Comparison of ENCODE assay signal across 8 mouse cellular contexts in genomic region chr12:69211057-69211456, GRCm38 (mm10). TPM values are rescaled to one million over a fixed set of nuclear protein-coding genes. Genes with fewer than 3 reads are reported as not detected.
A peak's percentile ranks its signal among the peaks of the same experiment; 100 is the strongest.
DNase-seq lines count a peak whose midpoint lies in the region; ATAC-seq and TF ChIP-seq lines count a peak whose summit lies in the region.
"Had no signal": no experiment of that assay in that cellular context is flagged by ENCODE, and none has a peak within 500 bp of the region (broad histone marks: within the 10 kb centered on the region; RNA-seq: fewer than 3 reads in every experiment).

No protein-coding gene starts in this region.

- H3K9ac ChIP-seq in hindbrain, postnatal 0 days (replicated peaks; ENCODE audit: low read length), result no peak overlapping the region
- H3K9ac ChIP-seq in hindbrain, embryonic 12.5 days, result no peak overlapping the region

- H3K4me3 ChIP-seq in hindbrain, postnatal 0 days (ENCODE audit: low read length), result no peak overlapping the region
- H3K4me3 ChIP-seq in hindbrain, embryonic 12.5 days, result no peak overlapping the region

- DNase-seq in hindbrain, postnatal 0 days (ENCODE audit: low spot score), result peak; percentile 49
- DNase-seq in 3T3-L1 (ENCODE audit: low read depth, low spot score), result peak; percentile 41
- DNase-seq in CD4-positive helper T cell, adult 2 months (ENCODE audit: low read depth, low spot score), result peak; percentile 37
- peak; percentile 31 to 50 for DNase-seq in heart, postnatal 10 days
- no peak for DNase-seq in urinary bladder, adult 18-20 months (ENCODE audit: low spot score in 2 of 2)
- no peak for DNase-seq in right cerebral cortex, adult 18-20 months
- DNase-seq: adrenal gland, postnatal 25 days had no signal

- H3K4me2 ChIP-seq in hindbrain, postnatal 0 days (ENCODE audit: low read depth, low read length), result no peak overlapping the region
- H3K4me2 ChIP-seq in hindbrain, embryonic 12.5 days (replicated peaks), result no peak overlapping the region

- intact Hi-C loops in heart, postnatal 10 days (cut with DNase I), result loop anchor here (2.0 kb wide), 1 partner anchor 86 kb away; the partner anchor contains the start of gene Klhdc2

- no peak overlapping the region for H3K27ac ChIP-seq in hindbrain, postnatal 0 days
- no peak overlapping the region for H3K27ac ChIP-seq in hindbrain, embryonic 12.5 days

- H3K27me3 ChIP-seq in hindbrain, postnatal 0 days (ENCODE audit: insufficient read depth, low read length), result no peaks in the 10 kb centered on the region
- H3K27me3 ChIP-seq in hindbrain, embryonic 12.5 days, result no peaks in the 10 kb centered on the region

- 79% methylated on average over 5 of the region's 5 CpGs for WGBS in hindbrain, postnatal 0 days
- WGBS in hindbrain, embryonic 12.5 days, result 87% methylated on average over 5 of the region's 5 CpGs

- ATAC-seq in hindbrain, postnatal 0 days, result no peak
- ATAC-seq in hindbrain, embryonic 12.5 days (ENCODE audit: low FRiP score), result no peak

- H3K4me1 ChIP-seq in hindbrain, postnatal 0 days (ENCODE audit: insufficient read depth, low read length), result no peaks in the 10 kb centered on the region
- no peaks in the 10 kb centered on the region for H3K4me1 ChIP-seq in hindbrain, embryonic 12.5 days

- TF ChIP-seq CTCF in hindbrain, postnatal 0 days (IDR thresholded peaks at IDR 0.05; ENCODE audit: low read depth), result peak; percentile 60

- no peaks in the 10 kb centered on the region for H3K9me3 ChIP-seq in hindbrain, postnatal 0 days (ENCODE audit: low read length)
- H3K9me3 ChIP-seq in hindbrain, embryonic 12.5 days (replicated peaks), result no peaks in the 10 kb centered on the region

- H3K36me3 ChIP-seq in hindbrain, postnatal 0 days (ENCODE audit: insufficient read depth, low read length), result 0 out of 2 replicates have a peak, but pooled peaks cover 3% of the 10 kb centered on the region
- H3K36me3 ChIP-seq in hindbrain, embryonic 12.5 days, result peaks cover 21% of the 10 kb centered on the region; the same call in 1 of the 2 replicates

RNA-seq across cellular contexts. Expression of gene Gm49384, which starts 7.0 kb away (rescaled TPM):
- total RNA-seq in hindbrain, postnatal 0 days (2014; rRNA removed), result not detected in 2 replicates
- 7.1 and 8.3 TPM in 2 replicates for polyA plus RNA-seq in hindbrain, postnatal 0 days (2015; fragmentation: Nextera tagmentation; extraction: Ambion mirVana)
- polyA plus RNA-seq in hindbrain, embryonic 12.5 days (2016; fragmentation: Nextera tagmentation; extraction: Ambion mirVana), result 20.0 and 21.0 TPM in 2 replicates
- 1 to 10 TPM; 5.9 to 6.2 TPM for total RNA-seq in heart, postnatal 10 days (2021)

RNA-seq across cellular contexts. Expression of gene Dnaaf2, which starts 12.8 kb away (rescaled TPM):
- total RNA-seq in hindbrain, postnatal 0 days (2014; rRNA removed), result 5.1 and 5.2 TPM in 2 replicates
- 7.7 and 8.2 TPM in 2 replicates for polyA plus RNA-seq in hindbrain, postnatal 0 days (2015; fragmentation: Nextera tagmentation; extraction: Ambion mirVana)
- polyA plus RNA-seq in hindbrain, embryonic 12.5 days (2016; fragmentation: Nextera tagmentation; extraction: Ambion mirVana), result 12.7 and 13.1 TPM in 2 replicates
- 1 to 10 TPM in 1 of 2 experiments, under 1 TPM in 1; 0.57 to 1.2 TPM for total RNA-seq in heart, postnatal 10 days (2021)

RNA-seq across cellular contexts. Expression of gene Gm49383, which starts 14.2 kb away (rescaled TPM):
- 2.0 and 4.7 TPM in 2 replicates for total RNA-seq in hindbrain, postnatal 0 days (2014; rRNA removed)
- 11.4 and 13.3 TPM in 2 replicates for polyA plus RNA-seq in hindbrain, postnatal 0 days (2015; fragmentation: Nextera tagmentation; extraction: Ambion mirVana)
- 21.4 and 24.7 TPM in 2 replicates for polyA plus RNA-seq in hindbrain, embryonic 12.5 days (2016; fragmentation: Nextera tagmentation; extraction: Ambion mirVana)
- total RNA-seq in heart, postnatal 10 days (2021), result 1 to 10 TPM; 4.9 to 6.6 TPM

RNA-seq across cellular contexts. Expression of gene Pole2, which starts 16.9 kb away (rescaled TPM):
- total RNA-seq in hindbrain, postnatal 0 days (2014; rRNA removed), result 4.1 and 4.4 TPM in 2 replicates
- polyA plus RNA-seq in hindbrain, postnatal 0 days (2015; fragmentation: Nextera tagmentation; extraction: Ambion mirVana), result 3.1 and 4.3 TPM in 2 replicates
- polyA plus RNA-seq in hindbrain, embryonic 12.5 days (2016; fragmentation: Nextera tagmentation; extraction: Ambion mirVana), result 15.3 and 15.7 TPM in 2 replicates
- total RNA-seq in heart, postnatal 10 days (2021), result 1 to 10 TPM; 3.0 to 5.2 TPM

RNA-seq across cellular contexts. Expression of gene Mgat2, which starts 27.1 kb away (rescaled TPM):
- total RNA-seq in hindbrain, postnatal 0 days (2014; rRNA removed), result 64.6 and 71.1 TPM in 2 replicates
- 39.7 and 42.2 TPM in 2 replicates for polyA plus RNA-seq in hindbrain, postnatal 0 days (2015; fragmentation: Nextera tagmentation; extraction: Ambion mirVana)
- 53.2 and 60.2 TPM in 2 replicates for polyA plus RNA-seq in hindbrain, embryonic 12.5 days (2016; fragmentation: Nextera tagmentation; extraction: Ambion mirVana)
- 10 to 100 TPM; 27.8 to 32.4 TPM for total RNA-seq in heart, postnatal 10 days (2021)

Comparison
In these comparisons a context has a peak if more than half of its experiments do, and no peak if none do; other contexts are left out.
1. DNase-seq: peak in hindbrain, postnatal 0 days (single experiment), 3T3-L1 (single experiment), CD4-positive helper T cell, adult 2 months (single experiment) and heart, postnatal 10 days (2 of 2); none in urinary bladder, adult 18-20 months (0 of 2) and right cerebral cortex, adult 18-20 months (single experiment).